Mouse (Mus musculus): ENCODE data around the gene Gabrp. TPM values are rescaled to one million over a fixed set of nuclear protein-coding genes. Genes with fewer than 3 reads are reported as not detected.

The Gabrp gene
- total and polyA plus RNA-seq, 2 experiments = 0.18 TPM; not detected in 1

- 74% methylated on average over 4 of the region's 4 CpGs for WGBS
- Histone ChIP-seq H3K79me2 (ENCODE audit: control insufficient read depth, insufficient read depth, low read length) (no peaks in the 10 kb centered on the region), H3K4me3 (ENCODE audit: insufficient read depth, low read depth, low read length) (no peak overlapping the region), H3K27ac (replicated peaks; ENCODE audit: insufficient read depth, low read depth, low read length) (no peak overlapping the region), H3K27me3 (ENCODE audit: control insufficient read depth, insufficient read depth, low read length) (no peaks in the 10 kb centered on the region), H3K9ac (ENCODE audit: low read depth, low read length) (no peak overlapping the region), H3K4me1 (ENCODE audit: control insufficient read depth, insufficient read depth, low read length) (no peaks in the 10 kb centered on the region), H3K36me3 (ENCODE audit: control insufficient read depth, insufficient read depth, low read length) (no peaks in the 10 kb centered on the region)
- no peak for DNase-seq (ENCODE audit: extremely low read depth, low read depth, low spot score)
- TF ChIP-seq CTCF (IDR thresholded peaks at IDR 0.05; ENCODE audit: low read depth, low read length) = no peak
These were observed 17.9 kb upstream of the Gabrp start for GRCm38 (mm10) chr11:33596655-33597054.

- Histone ChIP-seq H3K27me3 (ENCODE audit: control insufficient read depth, insufficient read depth, low read length) (no peaks in the 10 kb centered on the region), H3K4me1 (ENCODE audit: control insufficient read depth, insufficient read depth, low read length) (no peaks in the 10 kb centered on the region), H3K4me3 (ENCODE audit: insufficient read depth, low read depth, low read length) (no peak overlapping the region), H3K36me3 (ENCODE audit: control insufficient read depth, insufficient read depth, low read length) (no peaks in the 10 kb centered on the region), H3K27ac (replicated peaks; ENCODE audit: insufficient read depth, low read depth, low read length) (no peak overlapping the region), H3K9ac (ENCODE audit: low read depth, low read length) (no peak overlapping the region), H3K79me2 (ENCODE audit: control insufficient read depth, insufficient read depth, low read length) (no peaks in the 10 kb centered on the region)
- WGBS = 69% methylated on average over 4 of the region's 4 CpGs
- TF ChIP-seq POLR2A (IDR thresholded peaks at IDR 0.05; ENCODE audit: extremely low read depth, insufficient read depth, low read length) = no peak
- TF ChIP-seq CTCF (IDR thresholded peaks at IDR 0.05; ENCODE audit: low read depth, low read length) = no peak
- DNase-seq (ENCODE audit: extremely low read depth, low read depth, low spot score) = no peak
These were observed 14.1 kb upstream of the Gabrp start for GRCm38 (mm10) chr11:33592826-33593225.

GRCm38 (mm10) chr11:33590771-33591170, 12.0 kb upstream of the Gabrp start:
- Histone ChIP-seq H3K36me3 (ENCODE audit: control insufficient read depth, insufficient read depth, low read length) (no peaks in the 10 kb centered on the region), H3K4me1 (ENCODE audit: control insufficient read depth, insufficient read depth, low read length) (no peaks in the 10 kb centered on the region), H3K27ac (replicated peaks; ENCODE audit: insufficient read depth, low read depth, low read length) (no peak overlapping the region), H3K9ac (ENCODE audit: low read depth, low read length) (no peak overlapping the region), H3K79me2 (ENCODE audit: control insufficient read depth, insufficient read depth, low read length) (no peaks in the 10 kb centered on the region), H3K27me3 (ENCODE audit: control insufficient read depth, insufficient read depth, low read length) (no peaks in the 10 kb centered on the region), H3K4me3 (ENCODE audit: insufficient read depth, low read depth, low read length) (no peak overlapping the region)
- TF ChIP-seq CTCF (IDR thresholded peaks at IDR 0.05; ENCODE audit: low read depth, low read length) (no peak), POLR2A (IDR thresholded peaks at IDR 0.05; ENCODE audit: extremely low read depth, insufficient read depth, low read length) (no peak)
- 84% methylated on average over 3 of the region's 3 CpGs for WGBS
- no peak for DNase-seq (ENCODE audit: extremely low read depth, low read depth, low spot score)

- Histone ChIP-seq H3K27ac (replicated peaks; ENCODE audit: insufficient read depth, low read depth, low read length) (no peak overlapping the region), H3K79me2 (ENCODE audit: control insufficient read depth, insufficient read depth, low read length) (no peaks in the 10 kb centered on the region), H3K27me3 (ENCODE audit: control insufficient read depth, insufficient read depth, low read length) (no peaks in the 10 kb centered on the region), H3K4me3 (ENCODE audit: insufficient read depth, low read depth, low read length) (no peak overlapping the region), H3K4me1 (ENCODE audit: control insufficient read depth, insufficient read depth, low read length) (no peaks in the 10 kb centered on the region), H3K36me3 (ENCODE audit: control insufficient read depth, insufficient read depth, low read length) (no peaks in the 10 kb centered on the region), H3K9ac (ENCODE audit: low read depth, low read length) (no peak overlapping the region)
- 64% methylated on average over 6 of the region's 6 CpGs for WGBS
- no peak for DNase-seq (ENCODE audit: extremely low read depth, low read depth, low spot score)
- no peak for TF ChIP-seq POLR2A (IDR thresholded peaks at IDR 0.05; ENCODE audit: extremely low read depth, insufficient read depth, low read length)
- TF ChIP-seq CTCF (IDR thresholded peaks at IDR 0.05; ENCODE audit: low read depth, low read length) = no peak
These were observed 7.9 kb upstream of the Gabrp start for GRCm38 (mm10) chr11:33586614-33587013.

GRCm38 (mm10) chr11:33579621-33580020, 862 bp upstream of the Gabrp start:
- H3K27me3 ChIP-seq (ENCODE audit: control insufficient read depth, insufficient read depth, low read length) = no peaks in the 10 kb centered on the region
- 31% methylated on average over 3 of the region's 3 CpGs for WGBS
- H3K36me3 ChIP-seq (ENCODE audit: control insufficient read depth, insufficient read depth, low read length) = no peaks in the 10 kb centered on the region
- no peaks in the 10 kb centered on the region for H3K79me2 ChIP-seq (ENCODE audit: control insufficient read depth, insufficient read depth, low read length)
- H3K27ac ChIP-seq (replicated peaks; ENCODE audit: insufficient read depth, low read depth, low read length) = no peak overlapping the region
- DNase-seq (ENCODE audit: extremely low read depth, low read depth, low spot score) = no peak
- no peak overlapping the region for H3K9ac ChIP-seq (ENCODE audit: low read depth, low read length)
- H3K4me3 ChIP-seq (ENCODE audit: insufficient read depth, low read depth, low read length) = no peak overlapping the region
- no peaks in the 10 kb centered on the region for H3K4me1 ChIP-seq (ENCODE audit: control insufficient read depth, insufficient read depth, low read length)
- no peak for TF ChIP-seq POLR2A (IDR thresholded peaks at IDR 0.05; ENCODE audit: extremely low read depth, insufficient read depth, low read length)
- no peak for TF ChIP-seq CTCF (IDR thresholded peaks at IDR 0.05; ENCODE audit: low read depth, low read length)

GRCm38 (mm10) chr11:33574944-33575343, 3.8 kb downstream of the Gabrp start:
- Histone ChIP-seq H3K9ac (ENCODE audit: low read depth, low read length) (no peak overlapping the region), H3K4me3 (ENCODE audit: insufficient read depth, low read depth, low read length) (no peak overlapping the region), H3K36me3 (ENCODE audit: control insufficient read depth, insufficient read depth, low read length) (no peaks in the 10 kb centered on the region), H3K4me1 (ENCODE audit: control insufficient read depth, insufficient read depth, low read length) (no peaks in the 10 kb centered on the region), H3K27ac (replicated peaks; ENCODE audit: insufficient read depth, low read depth, low read length) (no peak overlapping the region), H3K79me2 (ENCODE audit: control insufficient read depth, insufficient read depth, low read length) (no peaks in the 10 kb centered on the region), H3K27me3 (ENCODE audit: control insufficient read depth, insufficient read depth, low read length) (no peaks in the 10 kb centered on the region)
- no peak for DNase-seq (ENCODE audit: extremely low read depth, low read depth, low spot score)
- TF ChIP-seq CTCF (IDR thresholded peaks at IDR 0.05; ENCODE audit: low read depth, low read length) (no peak), POLR2A (IDR thresholded peaks at IDR 0.05; ENCODE audit: extremely low read depth, insufficient read depth, low read length) (no peak)
- 83% methylated on average over 3 of the region's 3 CpGs for WGBS

Data from liver, adult 2 months (tissue).